Mouse (Mus musculus) olfactory bulb, adult 2 months (tissue): ENCODE data around the gene Tex14.

Experiments
- CTCF ChIP-seq: fragments of 200-500 bp; IDR thresholded peaks from 2 replicates; pipeline ENCODE4 v1.5.1; 2012; ENCODE audit warnings: low read depth, mild to moderate bottlenecking, low read length, moderate library complexity; ENCODE audit not compliant: insufficient read depth
- POLR2A ChIP-seq: fragments of 200-500 bp; IDR thresholded peaks from 2 replicates; pipeline ENCODE4 v1.6.1; 2012; ENCODE audit warnings: mild to moderate bottlenecking, low read depth, low read length, moderate library complexity; ENCODE audit not compliant: insufficient read depth

- TF ChIP-seq CTCF (no peak), POLR2A (no peak)
These were observed 163.5 kb downstream of the Tex14 start, which contains the start of gene Sept4 for GRCm38 (mm10) chr11:87568255-87568953.
